Comparison of ENCODE assay signal across 11 mouse cellular contexts in genomic region chr12:112290299-112290698, GRCm38 (mm10).
DNase-seq lines count a peak whose midpoint lies in the region; ATAC-seq and TF ChIP-seq lines count a peak whose summit lies in the region.
"Had no signal": no experiment of that assay in that cellular context is flagged by ENCODE, and none has a peak within 500 bp of the region (broad histone marks: within the 10 kb centered on the region; RNA-seq: fewer than 3 reads in every experiment).

No protein-coding gene starts in this region.

- no peak overlapping the region for H3K4me2 ChIP-seq in forebrain, postnatal 0 days (ENCODE audit: low read depth)
- H3K4me2 ChIP-seq in liver, postnatal 0 days (ENCODE audit: low read depth, low read length): no peak overlapping the region
- H3K4me2 ChIP-seq: embryonic facial prominence, embryonic 12.5 days; hindbrain, embryonic 15.5 days; neural tube, embryonic 12.5 days had no signal

- H3K9ac ChIP-seq in forebrain, postnatal 0 days: 0 out of 2 replicates have a peak overlapping the region, but pooled peaks have one; percentile 14
- H3K9ac ChIP-seq in liver, postnatal 0 days (replicated peaks): no peak overlapping the region
- H3K9ac ChIP-seq: embryonic facial prominence, embryonic 12.5 days; hindbrain, embryonic 15.5 days; neural tube, embryonic 12.5 days had no signal

- no peak overlapping the region for H3K4me3 ChIP-seq in forebrain, postnatal 0 days (ENCODE audit: low read depth, low read length)
- H3K4me3 ChIP-seq in liver, postnatal 0 days (ENCODE audit: low read depth, low read length): no peak overlapping the region
- H3K4me3 ChIP-seq: embryonic facial prominence, embryonic 12.5 days; hindbrain, embryonic 15.5 days; neural tube, embryonic 12.5 days had no signal

- no peaks in the 10 kb centered on the region for H3K36me3 ChIP-seq in forebrain, postnatal 0 days (ENCODE audit: insufficient read depth)
- no peaks in the 10 kb centered on the region for H3K36me3 ChIP-seq in liver, postnatal 0 days (replicated peaks; ENCODE audit: insufficient read depth, low read length)
- H3K36me3 ChIP-seq: embryonic facial prominence, embryonic 12.5 days; hindbrain, embryonic 15.5 days; neural tube, embryonic 12.5 days had no signal

- ATAC-seq in forebrain, postnatal 0 days: peak; percentile 82
- no peak for ATAC-seq in liver, postnatal 0 days

- no peaks in the 10 kb centered on the region for H3K27me3 ChIP-seq in forebrain, postnatal 0 days (ENCODE audit: insufficient read depth, low read length)
- no peaks in the 10 kb centered on the region for H3K27me3 ChIP-seq in liver, postnatal 0 days (ENCODE audit: insufficient read depth, low read length)
- H3K27me3 ChIP-seq: embryonic facial prominence, embryonic 12.5 days; hindbrain, embryonic 15.5 days had no signal

- peak overlapping the region; percentile 40; the same call in 1 of the 2 replicates for H3K27ac ChIP-seq in forebrain, postnatal 0 days (ENCODE audit: low read depth, low read length)
- H3K27ac ChIP-seq in liver, postnatal 0 days (ENCODE audit: low read depth): no peak overlapping the region
- H3K27ac ChIP-seq: embryonic facial prominence, embryonic 12.5 days; hindbrain, embryonic 15.5 days; neural tube, embryonic 12.5 days had no signal

- no peak for TF ChIP-seq EP300 in liver, postnatal 0 days (IDR thresholded peaks at IDR 0.05; ENCODE audit: low read depth)

- H3K4me1 ChIP-seq in forebrain, postnatal 0 days (ENCODE audit: insufficient read depth): peaks cover 8% of the 10 kb centered on the region; the same call in 1 of the 2 replicates
- H3K4me1 ChIP-seq in liver, postnatal 0 days (ENCODE audit: insufficient read depth): no peaks in the 10 kb centered on the region

- no peak for TF ChIP-seq CTCF in brain, embryonic 14.5 days (IDR thresholded peaks at IDR 0.05; ENCODE audit: borderline replicate concordance, extremely low read depth, insufficient read depth, insufficient read length)
- no peak for TF ChIP-seq CTCF in forebrain, postnatal 0 days (IDR thresholded peaks at IDR 0.05; ENCODE audit: low read depth)
- no peak for TF ChIP-seq CTCF in liver, postnatal 0 days (IDR thresholded peaks at IDR 0.05; ENCODE audit: low read depth)

- peak; percentile 21 for DNase-seq in gastrocnemius, postnatal 25 days
- no peak for DNase-seq in gastrocnemius, adult 18-20 months (ENCODE audit: low spot score)
- DNase-seq in brain, embryonic 14.5 days (ENCODE audit: low read depth): peak; percentile 83
- peak; percentile 87 for DNase-seq in forebrain, postnatal 0 days
- peak; percentile 10 to 32 for DNase-seq in left cerebral cortex, adult 8-10 months (ENCODE audit: low spot score in 2 of 2)
- DNase-seq in spleen, postnatal 10 days (ENCODE audit: low spot score in 2 of 2): no peak
- no peak for DNase-seq in kidney, adult 9 months
- DNase-seq in liver, postnatal 0 days: no peak

- no peak for TF ChIP-seq POLR2A in brain, embryonic 14.5 days (IDR thresholded peaks at IDR 0.05; ENCODE audit: borderline replicate concordance, extremely low read depth, insufficient read depth, insufficient read length, poor library complexity, severe bottlenecking)

- WGBS in forebrain, postnatal 0 days: 61% methylated on average over 9 of the region's 9 CpGs
- 85% methylated on average over 9 of the region's 9 CpGs for WGBS in liver, postnatal 0 days (ENCODE audit: insufficient replicate concordance)

- no peaks in the 10 kb centered on the region for H3K9me3 ChIP-seq in forebrain, postnatal 0 days (ENCODE audit: low read length)
- H3K9me3 ChIP-seq in liver, postnatal 0 days (ENCODE audit: low read length): no peaks in the 10 kb centered on the region
- H3K9me3 ChIP-seq: embryonic facial prominence, embryonic 12.5 days; hindbrain, embryonic 15.5 days; neural tube, embryonic 12.5 days had no signal

Comparison
In these comparisons a context has a peak if more than half of its experiments do, and no peak if none do; other contexts are left out.
1. DNase-seq: peak in gastrocnemius, postnatal 25 days (single experiment), brain, embryonic 14.5 days (single experiment), forebrain, postnatal 0 days (single experiment) and left cerebral cortex, adult 8-10 months (2 of 2); none in gastrocnemius, adult 18-20 months (single experiment), spleen, postnatal 10 days (0 of 2), kidney, adult 9 months (single experiment) and liver, postnatal 0 days (single experiment).